Mouse (Mus musculus): ENCODE results near the gene Rassf8. TPM values are rescaled to one million over a fixed set of nuclear protein-coding genes. Genes with fewer than 3 reads are reported as not detected.

Rassf8 gene
- polyA plus RNA-seq, 1 experiment from 2014 or later, result 10.3 TPM

GRCm38 (mm10) chr6:145755942-145756639 is 9.5 kb downstream of the Rassf8 start:
- ATAC-seq (ENCODE audit: insufficient number of reproducible peaks, low FRiP score, low TSS enrichment, low read depth) (no peak), DNase-seq (ENCODE audit: low spot score) (no peak)
- 0 out of 2 replicates have a peak, but pooled peaks cover under 1% of the 10 kb centered on the region for H3K36me3 ChIP-seq (ENCODE audit: control insufficient read depth, insufficient read depth, low read length)
- H3K4me1 ChIP-seq (ENCODE audit: control insufficient read depth, insufficient read depth, low read length), result peaks cover 20% of the 10 kb centered on the region
- H3K4me2 ChIP-seq (ENCODE audit: low read depth, severe bottlenecking), result no peak overlapping the region
- H3K4me3 ChIP-seq (ENCODE audit: low read depth, low read length), result no peak overlapping the region
- peak overlapping the region; percentile 23; the same call in 1 of the 2 replicates for H3K27ac ChIP-seq (replicated peaks; ENCODE audit: low read depth, low read length)
- no peaks in the 10 kb centered on the region for H3K9me3 ChIP-seq (ENCODE audit: control insufficient read depth, low read length)
- H3K9ac ChIP-seq (ENCODE audit: low read length), result no peak overlapping the region
- WGBS, result 67% methylated on average over 14 of the region's 14 CpGs
- H3K27me3 ChIP-seq (ENCODE audit: control insufficient read depth, insufficient read depth, low read length), result no peaks in the 10 kb centered on the region

GRCm38 (mm10) chr6:145756640-145757005 is 10.1 kb downstream of the Rassf8 start:
- H3K27ac ChIP-seq (replicated peaks; ENCODE audit: low read depth, low read length), result peak overlapping the region; percentile 23; the same call in 1 of the 2 replicates
- DNase-seq (ENCODE audit: low spot score), result no peak
- no peak overlapping the region for H3K4me2 ChIP-seq (ENCODE audit: low read depth, severe bottlenecking)
- WGBS, result 83% methylated on average over 6 of the region's 6 CpGs
- ATAC-seq (ENCODE audit: insufficient number of reproducible peaks, low FRiP score, low TSS enrichment, low read depth), result no peak
- H3K9me3 ChIP-seq (ENCODE audit: control insufficient read depth, low read length), result no peaks in the 10 kb centered on the region
- no peak overlapping the region for H3K9ac ChIP-seq (ENCODE audit: low read length)
- H3K4me1 ChIP-seq (ENCODE audit: control insufficient read depth, insufficient read depth, low read length), result peaks cover 22% of the 10 kb centered on the region
- no peaks in the 10 kb centered on the region for H3K27me3 ChIP-seq (ENCODE audit: control insufficient read depth, insufficient read depth, low read length)
- H3K36me3 ChIP-seq (ENCODE audit: control insufficient read depth, insufficient read depth, low read length), result no peaks in the 10 kb centered on the region
- no peak overlapping the region for H3K4me3 ChIP-seq (ENCODE audit: low read depth, low read length)

- Histone ChIP-seq H3K4me1 (ENCODE audit: control insufficient read depth, insufficient read depth, low read length) (peaks cover 22% of the 10 kb centered on the region), H3K27me3 (ENCODE audit: control insufficient read depth, insufficient read depth, low read length) (no peaks in the 10 kb centered on the region), H3K4me2 (ENCODE audit: low read depth, severe bottlenecking) (no peak overlapping the region), H3K36me3 (ENCODE audit: control insufficient read depth, insufficient read depth, low read length) (no peaks in the 10 kb centered on the region), H3K9ac (ENCODE audit: low read length) (no peak overlapping the region), H3K27ac (replicated peaks; ENCODE audit: low read depth, low read length) (peak overlapping the region; percentile 36; the same call in 1 of the 2 replicates), H3K4me3 (ENCODE audit: low read depth, low read length) (no peak overlapping the region), H3K9me3 (ENCODE audit: control insufficient read depth, low read length) (no peaks in the 10 kb centered on the region)
- WGBS, result 65% methylated on average over 3 of the region's 3 CpGs
- no peak for DNase-seq (ENCODE audit: low spot score)
- ATAC-seq (ENCODE audit: insufficient number of reproducible peaks, low FRiP score, low TSS enrichment, low read depth), result no peak
These were observed 10.8 kb downstream of the Rassf8 start for GRCm38 (mm10) chr6:145757346-145757745.

- DNase-seq (ENCODE audit: low spot score) (no peak), ATAC-seq (ENCODE audit: insufficient number of reproducible peaks, low FRiP score, low TSS enrichment, low read depth) (no peak)
- 88% methylated on average over 10 of the region's 10 CpGs for WGBS
- H3K4me2 ChIP-seq (ENCODE audit: low read depth, severe bottlenecking), result no peak overlapping the region
- H3K27ac ChIP-seq (replicated peaks; ENCODE audit: low read depth, low read length), result no peak overlapping the region
- H3K9ac ChIP-seq (ENCODE audit: low read length), result no peak overlapping the region
- peaks cover 22% of the 10 kb centered on the region for H3K4me1 ChIP-seq (ENCODE audit: control insufficient read depth, insufficient read depth, low read length)
- H3K4me3 ChIP-seq (ENCODE audit: low read depth, low read length), result no peak overlapping the region
- no peaks in the 10 kb centered on the region for H3K9me3 ChIP-seq (ENCODE audit: control insufficient read depth, low read length)
- H3K27me3 ChIP-seq (ENCODE audit: control insufficient read depth, insufficient read depth, low read length), result no peaks in the 10 kb centered on the region
- H3K36me3 ChIP-seq (ENCODE audit: control insufficient read depth, insufficient read depth, low read length), result no peaks in the 10 kb centered on the region
These were observed 12.1 kb downstream of the Rassf8 start for GRCm38 (mm10) chr6:145758685-145759084.

- Histone ChIP-seq H3K9ac (ENCODE audit: low read length) (no peak overlapping the region), H3K4me2 (ENCODE audit: low read depth, severe bottlenecking) (no peak overlapping the region), H3K9me3 (ENCODE audit: control insufficient read depth, low read length) (no peaks in the 10 kb centered on the region), H3K27me3 (ENCODE audit: control insufficient read depth, insufficient read depth, low read length) (no peaks in the 10 kb centered on the region), H3K4me3 (ENCODE audit: low read depth, low read length) (no peak overlapping the region), H3K4me1 (ENCODE audit: control insufficient read depth, insufficient read depth, low read length) (peaks cover 22% of the 10 kb centered on the region), H3K27ac (replicated peaks; ENCODE audit: low read depth, low read length) (no peak overlapping the region), H3K36me3 (ENCODE audit: control insufficient read depth, insufficient read depth, low read length) (no peaks in the 10 kb centered on the region)
- DNase-seq (ENCODE audit: low spot score) (no peak), ATAC-seq (ENCODE audit: insufficient number of reproducible peaks, low FRiP score, low TSS enrichment, low read depth) (no peak)
- WGBS, result 79% methylated on average over 2 of the region's 2 CpGs
These were observed 12.9 kb downstream of the Rassf8 start for GRCm38 (mm10) chr6:145759432-145759831.

- no peaks in the 10 kb centered on the region for H3K36me3 ChIP-seq (ENCODE audit: control insufficient read depth, insufficient read depth, low read length)
- ATAC-seq (ENCODE audit: insufficient number of reproducible peaks, low FRiP score, low TSS enrichment, low read depth) (no peak), DNase-seq (ENCODE audit: low spot score) (no peak)
- H3K4me3 ChIP-seq (ENCODE audit: low read depth, low read length), result no peak overlapping the region
- no peaks in the 10 kb centered on the region for H3K9me3 ChIP-seq (ENCODE audit: control insufficient read depth, low read length)
- no peaks in the 10 kb centered on the region for H3K27me3 ChIP-seq (ENCODE audit: control insufficient read depth, insufficient read depth, low read length)
- H3K9ac ChIP-seq (ENCODE audit: low read length), result no peak overlapping the region
- H3K27ac ChIP-seq (replicated peaks; ENCODE audit: low read depth, low read length), result no peak overlapping the region
- H3K4me1 ChIP-seq (ENCODE audit: control insufficient read depth, insufficient read depth, low read length), result peaks cover 22% of the 10 kb centered on the region
- H3K4me2 ChIP-seq (ENCODE audit: low read depth, severe bottlenecking), result no peak overlapping the region
- WGBS, result 75% methylated on average over 4 of the region's 4 CpGs
These were observed 13.9 kb downstream of the Rassf8 start for GRCm38 (mm10) chr6:145760246-145761016.

GRCm38 (mm10) chr6:145761151-145761935 is 14.8 kb downstream of the Rassf8 start:
- H3K27me3 ChIP-seq (ENCODE audit: control insufficient read depth, insufficient read depth, low read length), result no peaks in the 10 kb centered on the region
- H3K4me3 ChIP-seq (ENCODE audit: low read depth, low read length), result no peak overlapping the region
- ATAC-seq (ENCODE audit: insufficient number of reproducible peaks, low FRiP score, low TSS enrichment, low read depth) (no peak), DNase-seq (ENCODE audit: low spot score) (no peak)
- H3K36me3 ChIP-seq (ENCODE audit: control insufficient read depth, insufficient read depth, low read length), result no peaks in the 10 kb centered on the region
- no peak overlapping the region for H3K4me2 ChIP-seq (ENCODE audit: low read depth, severe bottlenecking)
- no peaks in the 10 kb centered on the region for H3K9me3 ChIP-seq (ENCODE audit: control insufficient read depth, low read length)
- H3K4me1 ChIP-seq (ENCODE audit: control insufficient read depth, insufficient read depth, low read length), result peaks cover 15% of the 10 kb centered on the region; the same call in 1 of the 2 replicates
- no peak overlapping the region for H3K27ac ChIP-seq (replicated peaks; ENCODE audit: low read depth, low read length)
- WGBS, result 83% methylated on average over 3 of the region's 3 CpGs
- H3K9ac ChIP-seq (ENCODE audit: low read length), result no peak overlapping the region

GRCm38 (mm10) chr6:145762016-145762415 is 15.5 kb downstream of the Rassf8 start:
- H3K9me3 ChIP-seq (ENCODE audit: control insufficient read depth, low read length), result no peaks in the 10 kb centered on the region
- DNase-seq (ENCODE audit: low spot score), result no peak
- no peak overlapping the region for H3K4me2 ChIP-seq (ENCODE audit: low read depth, severe bottlenecking)
- 94% methylated on average over 3 of the region's 3 CpGs for WGBS
- no peak for ATAC-seq (ENCODE audit: insufficient number of reproducible peaks, low FRiP score, low TSS enrichment, low read depth)
- no peaks in the 10 kb centered on the region for H3K27me3 ChIP-seq (ENCODE audit: control insufficient read depth, insufficient read depth, low read length)
- H3K27ac ChIP-seq (replicated peaks; ENCODE audit: low read depth, low read length), result no peak overlapping the region
- H3K4me1 ChIP-seq (ENCODE audit: control insufficient read depth, insufficient read depth, low read length), result peaks cover 15% of the 10 kb centered on the region; the same call in 1 of the 2 replicates
- no peak overlapping the region for H3K9ac ChIP-seq (ENCODE audit: low read length)
- H3K4me3 ChIP-seq (ENCODE audit: low read depth, low read length), result no peak overlapping the region
- no peaks in the 10 kb centered on the region for H3K36me3 ChIP-seq (ENCODE audit: control insufficient read depth, insufficient read depth, low read length)
